23 mouse cellular contexts compared by ENCODE assay signal in genomic region chr4:44092359-44092758, GRCm38 (mm10). TPM values are rescaled to one million over a fixed set of nuclear protein-coding genes. Genes with fewer than 3 reads are reported as not detected.
DNase-seq lines count a peak whose midpoint lies in the region; ATAC-seq lines count a peak whose summit lies in the region.
"Had no signal": no experiment of that assay in that cellular context is flagged by ENCODE, and none has a peak within 500 bp of the region (broad histone marks: within the 10 kb centered on the region; RNA-seq: fewer than 3 reads in every experiment).

No protein-coding gene starts in this region.

- peak overlapping the region; percentile 50 for H3K4me2 ChIP-seq in liver, embryonic 15.5 days
- H3K4me2 ChIP-seq: embryonic facial prominence, embryonic 15.5 days; forebrain, embryonic 12.5 days; heart, embryonic 13.5 days; limb, embryonic 13.5 days; neural tube, embryonic 15.5 days had no signal

- peaks cover 6% of the 10 kb centered on the region for H3K27me3 ChIP-seq in erythroblast, embryonic 14.5 days (ENCODE audit: control insufficient read depth)
- H3K27me3 ChIP-seq in liver, embryonic 15.5 days = peaks cover 10% of the 10 kb centered on the region
- H3K27me3 ChIP-seq: embryonic facial prominence, embryonic 15.5 days; heart, embryonic 13.5 days; limb, embryonic 13.5 days; neural tube, embryonic 15.5 days had no signal

- peak overlapping the region; percentile 53; the same call in 1 of the 2 replicates for H3K27ac ChIP-seq in liver, embryonic 15.5 days (replicated peaks)
- H3K27ac ChIP-seq: embryonic facial prominence, embryonic 15.5 days; forebrain, embryonic 12.5 days; gastrocnemius, adult 2 months; heart, embryonic 13.5 days; limb, embryonic 13.5 days; neural tube, embryonic 15.5 days had no signal

- no peaks in the 10 kb centered on the region for H3K9me3 ChIP-seq in erythroblast, embryonic 14.5 days (ENCODE audit: control insufficient read depth, low read length)
- no peaks in the 10 kb centered on the region for H3K9me3 ChIP-seq in liver, embryonic 15.5 days (replicated peaks)
- H3K9me3 ChIP-seq: embryonic facial prominence, embryonic 15.5 days; forebrain, embryonic 12.5 days; heart, embryonic 13.5 days; limb, embryonic 13.5 days; neural tube, embryonic 15.5 days had no signal

- H3K9ac ChIP-seq in liver, embryonic 15.5 days = no peak overlapping the region
- H3K9ac ChIP-seq: embryonic facial prominence, embryonic 15.5 days; forebrain, embryonic 12.5 days; heart, embryonic 13.5 days; limb, embryonic 13.5 days; neural tube, embryonic 15.5 days had no signal

- H3K36me3 ChIP-seq in erythroblast, embryonic 14.5 days (ENCODE audit: control insufficient read depth) = no peaks in the 10 kb centered on the region
- no peaks in the 10 kb centered on the region for H3K36me3 ChIP-seq in liver, embryonic 15.5 days (replicated peaks)
- H3K36me3 ChIP-seq: embryonic facial prominence, embryonic 15.5 days; forebrain, embryonic 12.5 days; heart, embryonic 13.5 days; limb, embryonic 13.5 days; neural tube, embryonic 15.5 days had no signal

- peak; percentile 87 for ATAC-seq in liver, embryonic 15.5 days (ENCODE audit: insufficient read depth)
- ATAC-seq: activated CD4-positive, CD25-positive, alpha-beta regulatory T cell, adult 4 months; midbrain, embryonic 16.5 days had no signal

- WGBS in liver, embryonic 15.5 days (ENCODE audit: insufficient replicate concordance) = 42% methylated on average over 11 of the region's 11 CpGs

- H3K4me3 ChIP-seq in erythroblast, embryonic 14.5 days (replicated peaks) = peak overlapping the region; percentile 29
- H3K4me3 ChIP-seq in liver, embryonic 15.5 days (replicated peaks) = no peak overlapping the region
- H3K4me3 ChIP-seq: embryonic facial prominence, embryonic 15.5 days; forebrain, embryonic 12.5 days; gastrocnemius, adult 2 months; heart, embryonic 13.5 days; limb, embryonic 13.5 days; neural tube, embryonic 15.5 days had no signal

- H3K4me1 ChIP-seq in erythroblast, embryonic 14.5 days (ENCODE audit: control insufficient read depth) = peaks cover 26% of the 10 kb centered on the region
- H3K4me1 ChIP-seq in liver, embryonic 15.5 days (replicated peaks) = peaks cover 22% of the 10 kb centered on the region
- H3K4me1 ChIP-seq: embryonic facial prominence, embryonic 15.5 days; forebrain, embryonic 12.5 days; heart, embryonic 13.5 days; limb, embryonic 13.5 days; neural tube, embryonic 15.5 days had no signal

- DNase-seq in kidney, postnatal 36 days = peak; percentile 24 to 30
- no peak for DNase-seq in kidney, adult 9 months
- DNase-seq in c-Kit-negative CD71-positive TER-119-positive erythroid progenitor cells, embryonic 14.5 days (ENCODE audit: low read depth, low spot score) = peak; percentile 17
- DNase-seq in layer of hippocampus, adult 9-10 months (ENCODE audit: low spot score) = no peak
- no peak for DNase-seq in layer of hippocampus, postnatal 25 days (ENCODE audit: extremely low spot score in 1 of 2, low spot score in 1 of 2)
- no peak for DNase-seq in thymus, postnatal 4 days
- DNase-seq: adrenal gland, postnatal 25 days; cerebellum, postnatal 25 days; gastrocnemius, adult 2 months; kidney, adult 2 months; layer of hippocampus, postnatal 36 days; right cerebral cortex, postnatal 14 days; spleen, adult 18-20 months; thymus, adult 18-20 months had no signal

RNA-seq across cellular contexts. Expression of gene Gne, which starts 8.4 kb away (rescaled TPM):
- 0.68 and 0.76 TPM in 2 replicates for polyA plus RNA-seq in erythroblast, embryonic 14.5 days (2012)
- polyA plus RNA-seq in liver, embryonic 15.5 days (2015; fragmentation: Nextera tagmentation; extraction: Ambion mirVana) = 30.8 and 31.7 TPM in 2 replicates
- 10 to 100 TPM; 46.3 to 47.5 TPM for total RNA-seq in layer of hippocampus, postnatal 25 days (2021)

Comparison
In these comparisons a context has a peak if more than half of its experiments do, and no peak if none do; other contexts are left out.
1. DNase-seq: peak in kidney, postnatal 36 days (2 of 2) and c-Kit-negative CD71-positive TER-119-positive erythroid progenitor cells, embryonic 14.5 days (single experiment); none in kidney, adult 9 months (single experiment), layer of hippocampus, adult 9-10 months (single experiment), layer of hippocampus, postnatal 25 days (0 of 2) and thymus, postnatal 4 days (single experiment).
2. RNA of gene Gne, which starts 8.4 kb away (polyA plus RNA-seq): 30.8 to 31.7 TPM in liver, embryonic 15.5 days; 0.68 to 0.76 TPM in erythroblast, embryonic 14.5 days; every median in the first group is over 10 times any median in the second.